Mouse (Mus musculus) macrophage (primary cell): ENCODE results near the gene Gsk3b. TPM values are rescaled to one million over a fixed set of nuclear protein-coding genes. Genes with fewer than 3 reads are reported as not detected.

Source experiments
- H3K27ac ChIP-seq: fragments of 350-480 bp; formaldehyde crosslinking; 2 replicates; pipeline ENCODE4 v1.9.0; 2021
- H3K36me3 ChIP-seq: fragments of 350-480 bp; formaldehyde crosslinking; 2 replicates; pipeline ENCODE4 v1.9.0; 2021; ENCODE audit errors: inconsistent target
- H3K4me3 ChIP-seq: fragments of 350-480 bp; formaldehyde crosslinking; 2 replicates; pipeline ENCODE4 v1.9.0; 2021; ENCODE audit errors: inconsistent target
- H3K79me2 ChIP-seq: fragments of 350-480 bp; formaldehyde crosslinking; 2 replicates; pipeline ENCODE4 v1.9.0; 2021; ENCODE audit errors: inconsistent target
- WGBS: methylation state at CpG from one replicate; pipeline ENCODE4 v1.1.7; 2026; ENCODE audit warnings: inconsistent platforms; ENCODE audit not compliant: missing documents; 5-methylcytosine and 5-hydroxymethylcytosine counted together
- polyA plus RNA-seq: library from polyadenylated mRNA; stranded (reverse); fragments of 250-400 nt; gene quantifications from 3 replicates; pipeline ENCODE4 v1.2.4, GENCODE M21; 2018; ENCODE audit warnings: inconsistent platforms

Gene Gsk3b
- polyA plus RNA-seq, 1 experiment from 2014 or later, result 38.2 TPM

- H3K36me3 ChIP-seq, result no peaks in the 10 kb centered on the region
- H3K4me3 ChIP-seq, result no peak overlapping the region
- peaks cover 100% of the 10 kb centered on the region for H3K79me2 ChIP-seq
- no peak overlapping the region for H3K27ac ChIP-seq
- 94% methylated on average over 5 of the region's 5 CpGs for WGBS
Measured at GRCm38 (mm10) chr16:38119286-38119685, 30.5 kb downstream of the Gsk3b start.

- Histone ChIP-seq H3K36me3 (no peaks in the 10 kb centered on the region), H3K79me2 (peaks cover 100% of the 10 kb centered on the region), H3K4me3 (no peak overlapping the region), H3K27ac (no peak overlapping the region)
- WGBS, result 76% methylated on average over 5 of the region's 5 CpGs
Measured at GRCm38 (mm10) chr16:38129171-38129570, 40.4 kb downstream of the Gsk3b start.

DNA sequence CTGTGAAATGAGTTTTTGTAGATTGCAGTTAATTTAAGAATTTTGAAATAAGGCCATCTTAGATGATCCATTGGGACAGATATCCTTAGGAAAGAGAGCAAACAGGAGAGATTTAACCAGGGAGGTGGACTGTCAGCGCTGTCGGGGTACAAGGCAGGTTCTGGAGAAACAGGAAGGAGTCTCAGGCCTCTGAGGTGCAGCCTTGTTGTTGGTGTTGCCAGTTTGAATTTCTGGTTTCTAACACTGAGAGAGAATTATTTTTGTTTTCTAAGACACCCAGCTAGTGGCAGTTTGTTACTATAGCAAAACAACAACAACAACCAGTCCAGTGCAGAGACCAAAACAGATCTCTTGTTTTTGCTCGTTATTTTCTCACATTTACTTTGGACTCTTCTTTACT is 42.2 kb downstream of the Gsk3b start:
- H3K79me2 ChIP-seq, result peaks cover 100% of the 10 kb centered on the region
- H3K36me3 ChIP-seq, result no peaks in the 10 kb centered on the region
- H3K4me3 ChIP-seq, result no peak overlapping the region
- WGBS, result 65% methylated on average over 3 of the region's 3 CpGs
- peak overlapping the region; percentile 54 for H3K27ac ChIP-seq

GRCm38 (mm10) chr16:38131756-38132155 is 43.0 kb downstream of the Gsk3b start:
- Histone ChIP-seq H3K27ac (peak overlapping the region; percentile 54), H3K36me3 (no peaks in the 10 kb centered on the region), H3K79me2 (peaks cover 100% of the 10 kb centered on the region), H3K4me3 (peak overlapping the region; percentile 42)
- WGBS, result under 1% methylated on average over 9 of the region's 9 CpGs

DNA sequence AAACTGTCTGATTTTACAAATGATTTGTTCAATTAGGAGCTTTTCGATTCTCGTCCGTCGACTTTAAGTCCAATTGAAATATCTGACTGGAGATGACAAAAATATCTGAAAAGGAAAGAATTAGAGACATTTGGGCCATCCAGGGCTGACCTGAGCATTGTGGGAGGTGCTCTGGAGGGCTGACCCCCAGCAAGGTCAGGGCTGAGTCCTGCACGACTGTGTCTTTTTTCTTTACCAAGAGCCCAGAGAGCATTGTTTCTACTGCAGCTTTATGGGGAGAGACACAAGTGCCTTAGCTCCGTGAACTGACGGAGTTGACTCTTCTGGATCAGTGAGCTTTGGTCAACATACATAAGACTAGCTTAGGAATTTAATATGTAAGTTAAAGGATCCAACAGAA is 43.4 kb downstream of the Gsk3b start:
- H3K36me3 ChIP-seq, result no peaks in the 10 kb centered on the region
- peak overlapping the region; percentile 42 for H3K4me3 ChIP-seq
- 45% methylated on average over 7 of the region's 7 CpGs for WGBS
- H3K79me2 ChIP-seq, result peaks cover 100% of the 10 kb centered on the region
- H3K27ac ChIP-seq, result peak overlapping the region; percentile 54

GRCm38 (mm10) chr16:38137296-38137695 is 48.5 kb downstream of the Gsk3b start:
- Histone ChIP-seq H3K27ac (no peak overlapping the region), H3K79me2 (peaks cover 100% of the 10 kb centered on the region), H3K36me3 (no peaks in the 10 kb centered on the region), H3K4me3 (no peak overlapping the region)
- WGBS, result 89% methylated on average over 5 of the region's 5 CpGs

- no peak overlapping the region for H3K4me3 ChIP-seq
- H3K36me3 ChIP-seq, result 0 out of 2 replicates have a peak, but pooled peaks cover 4% of the 10 kb centered on the region
- peaks cover 100% of the 10 kb centered on the region for H3K79me2 ChIP-seq
- H3K27ac ChIP-seq, result no peak overlapping the region
- 91% methylated on average over 2 of the region's 4 CpGs for WGBS
Measured at GRCm38 (mm10) chr16:38144898-38145297, 56.1 kb downstream of the Gsk3b start.

- no peaks in the 10 kb centered on the region for H3K36me3 ChIP-seq
Measured at GRCm38 (mm10) chr16:38150555-38150954, 61.8 kb downstream of the Gsk3b start.

GRCm38 (mm10) chr16:38157854-38158622 is 69.2 kb downstream of the Gsk3b start:
- Histone ChIP-seq H3K79me2 (peaks cover 100% of the 10 kb centered on the region), H3K27ac (no peak overlapping the region), H3K36me3 (no peaks in the 10 kb centered on the region), H3K4me3 (no peak overlapping the region)
- WGBS, result 95% methylated on average over 7 of the region's 7 CpGs

More at GRCm38 (mm10) chr16:38150555-38150954, 61.8 kb downstream of the Gsk3b start:
- Histone ChIP-seq H3K4me3 (no peak overlapping the region), H3K79me2 (peaks cover 100% of the 10 kb centered on the region), H3K27ac (no peak overlapping the region)

GRCm38 (mm10) chr16:38162019-38162418 is 73.2 kb downstream of the Gsk3b start:
- H3K27ac ChIP-seq, result no peak overlapping the region
- H3K4me3 ChIP-seq, result no peak overlapping the region
- H3K79me2 ChIP-seq, result peaks cover 100% of the 10 kb centered on the region
- H3K36me3 ChIP-seq, result no peaks in the 10 kb centered on the region
- 98% methylated on average over 3 of the region's 3 CpGs for WGBS

DNA sequence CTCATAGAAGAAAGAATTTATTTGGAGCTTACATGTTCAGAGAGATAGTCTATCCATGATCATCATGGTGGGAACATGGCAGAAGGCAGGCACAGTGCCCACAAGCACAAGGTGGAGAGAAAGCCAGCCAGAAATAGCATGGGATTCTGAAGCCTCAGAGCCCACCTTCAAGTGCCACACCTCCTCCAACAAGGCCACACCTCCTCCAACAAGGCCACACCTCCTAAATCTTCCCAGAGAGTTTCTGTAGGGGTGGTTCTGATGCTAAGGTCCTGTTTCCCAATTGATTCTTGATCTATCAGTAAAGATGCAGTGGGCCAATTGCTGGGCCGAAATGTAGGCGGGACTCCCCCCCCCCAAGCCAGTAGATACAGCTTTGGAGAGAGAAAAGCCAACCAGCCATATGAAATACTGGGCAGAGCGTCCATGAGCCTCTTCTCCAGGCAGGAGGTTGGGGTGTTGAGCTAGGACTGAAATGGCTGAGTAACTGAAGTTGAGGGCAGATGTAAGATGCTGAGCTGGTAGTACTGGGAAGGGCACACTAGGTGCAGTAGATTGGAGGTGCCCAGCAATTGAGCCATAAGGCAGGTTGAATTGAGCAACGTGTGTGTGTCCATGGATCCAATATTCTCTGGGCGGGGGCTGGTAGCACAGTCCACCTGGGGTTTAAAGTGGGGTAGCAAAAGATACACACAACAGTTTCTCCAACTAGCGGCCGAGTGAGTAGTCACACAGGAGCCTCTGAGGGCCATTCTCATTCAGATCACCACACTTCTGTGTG is 76.2 kb downstream of the Gsk3b start:
- H3K36me3 ChIP-seq, result no peaks in the 10 kb centered on the region
- WGBS, result 98% methylated on average over 7 of the region's 7 CpGs
- H3K4me3 ChIP-seq, result no peak overlapping the region
- peaks cover 100% of the 10 kb centered on the region for H3K79me2 ChIP-seq
- H3K27ac ChIP-seq, result no peak overlapping the region

- Histone ChIP-seq H3K36me3 (no peaks in the 10 kb centered on the region), H3K4me3 (no peak overlapping the region), H3K27ac (no peak overlapping the region), H3K79me2 (peaks cover 99% of the 10 kb centered on the region)
- 92% methylated on average over 5 of the region's 5 CpGs for whole genome bisulfite sequencing
Measured at GRCm38 (mm10) chr16:38168971-38169370, 80.2 kb downstream of the Gsk3b start.

DNA sequence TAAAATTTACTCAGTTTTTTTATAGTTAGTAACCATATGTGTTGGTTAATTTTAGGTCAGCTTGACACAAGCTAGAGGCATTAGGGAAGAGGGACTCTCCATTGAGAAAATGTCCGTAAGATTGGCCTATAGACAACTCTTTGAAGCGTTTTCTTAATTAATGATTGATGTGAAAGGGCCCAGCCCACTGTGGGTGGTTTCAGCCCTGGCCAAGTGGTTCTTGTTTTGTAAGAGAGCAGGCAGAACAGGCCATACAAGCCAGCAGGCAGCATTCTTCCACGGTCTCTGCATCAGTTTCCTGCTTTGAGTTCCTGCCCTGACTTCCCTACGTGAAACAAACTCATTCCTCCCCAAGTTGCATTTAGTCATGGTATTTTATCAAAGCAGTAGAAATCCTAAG is 90.3 kb downstream of the Gsk3b start:
- Histone ChIP-seq H3K27ac (no peak overlapping the region), H3K4me3 (no peak overlapping the region), H3K79me2 (peaks cover 100% of the 10 kb centered on the region), H3K36me3 (no peaks in the 10 kb centered on the region; the same call in 1 of the 2 replicates)
- 81% methylated on average over 4 of the region's 4 CpGs for WGBS

DNA sequence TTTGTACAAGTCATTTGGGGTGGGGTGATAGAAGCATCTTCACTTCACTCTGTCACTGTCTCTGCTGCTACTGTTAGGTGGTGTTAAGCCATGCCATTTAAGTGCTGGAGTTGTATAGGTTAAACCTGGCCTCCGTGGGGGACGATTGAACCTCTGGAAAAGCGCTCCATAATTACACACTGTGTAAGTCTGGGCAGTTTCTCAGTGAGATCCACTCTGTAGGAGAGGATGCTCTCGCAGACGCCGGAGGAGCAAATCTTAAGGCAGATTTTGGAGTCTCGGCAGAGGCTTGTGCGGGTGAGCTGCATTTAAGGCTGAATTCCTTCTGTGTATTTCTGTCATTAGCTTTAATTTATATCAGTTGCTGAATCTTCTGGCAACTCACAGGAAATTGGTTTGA is 92.6 kb downstream of the Gsk3b start:
- Histone ChIP-seq H3K36me3 (peaks cover 9% of the 10 kb centered on the region; the same call in 1 of the 2 replicates), H3K4me3 (no peak overlapping the region), H3K79me2 (peaks cover 88% of the 10 kb centered on the region), H3K27ac (no peak overlapping the region)
- 96% methylated on average over 8 of the region's 8 CpGs for WGBS

GRCm38 (mm10) chr16:38184657-38185269 is 96.0 kb downstream of the Gsk3b start:
- Histone ChIP-seq H3K36me3 (peaks cover 16% of the 10 kb centered on the region; the same call in 1 of the 2 replicates), H3K79me2 (peaks cover 69% of the 10 kb centered on the region), H3K27ac (no peak overlapping the region), H3K4me3 (no peak overlapping the region)
- 98% methylated on average over 8 of the region's 8 CpGs for WGBS
